Mouse (Mus musculus) gastrocnemius, adult 18-20 months (tissue): ENCODE measurements around the gene Spock1. TPM values are rescaled to one million over a fixed set of nuclear protein-coding genes. Genes with fewer than 3 reads are reported as not detected.
A peak's percentile ranks its signal among the peaks of the same experiment; 100 is the strongest.
"Not testable (repeated sequence)": the region's sequence is repeated elsewhere in the genome, so short reads cannot be mapped to it uniquely, and the experiment has no call there.

ENCODE experiments used
- DNase-seq: peaks from one replicate; pipeline ENCODE4 v3.0.0; 2021; ENCODE audit warnings: low spot score
- total RNA-seq, 2 experiments: library from RNA; stranded (reverse); gene quantifications; 2 replicates each; pipeline ENCODE4 v1.2.3; 2021

Spock1 gene
- total RNA-seq, 2 experiments from 2014 or later: 0.55 to 0.74 TPM

DNA sequence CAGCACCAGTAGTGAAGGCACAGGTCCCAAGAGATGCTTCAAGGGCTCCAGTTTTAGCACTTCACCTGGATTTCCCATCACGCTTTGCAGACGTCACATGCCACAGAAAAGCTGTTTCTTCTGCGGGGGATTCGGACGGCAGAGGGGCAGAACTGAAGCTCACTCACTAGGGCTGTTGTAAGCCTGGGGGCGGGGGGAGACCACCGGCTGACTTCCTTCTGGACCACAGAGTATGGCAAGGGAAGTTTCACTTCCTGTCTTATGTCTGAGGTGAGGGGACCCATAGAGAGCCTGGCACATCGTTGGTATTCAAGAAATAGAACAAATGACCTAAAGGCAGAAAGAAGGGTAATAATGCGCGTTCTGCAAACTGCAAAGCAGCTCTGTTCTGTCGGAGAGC, 392.4 kb downstream of the Spock1 start:
- no peak for DNase-seq

DNA sequence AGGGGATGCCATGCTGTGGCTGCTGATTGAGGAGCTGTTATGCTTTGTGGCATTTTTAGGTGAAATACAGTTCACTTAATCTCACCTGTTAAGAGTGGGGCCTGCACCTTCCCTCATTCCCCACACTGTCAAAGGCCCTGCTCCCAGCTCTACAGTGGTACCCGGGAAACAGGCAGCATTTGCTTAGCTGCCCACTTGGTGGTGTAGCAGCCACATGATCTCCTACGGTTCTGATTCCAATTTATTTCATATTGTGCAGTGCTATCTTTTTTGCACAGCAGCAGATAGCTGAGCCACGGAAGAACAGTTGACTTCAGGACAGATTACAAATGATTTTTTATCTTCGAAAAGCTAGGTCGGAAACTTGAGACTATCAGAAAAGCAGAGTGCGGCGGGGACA, 406.6 kb downstream of the Spock1 start:
- no peak for DNase-seq

DNA sequence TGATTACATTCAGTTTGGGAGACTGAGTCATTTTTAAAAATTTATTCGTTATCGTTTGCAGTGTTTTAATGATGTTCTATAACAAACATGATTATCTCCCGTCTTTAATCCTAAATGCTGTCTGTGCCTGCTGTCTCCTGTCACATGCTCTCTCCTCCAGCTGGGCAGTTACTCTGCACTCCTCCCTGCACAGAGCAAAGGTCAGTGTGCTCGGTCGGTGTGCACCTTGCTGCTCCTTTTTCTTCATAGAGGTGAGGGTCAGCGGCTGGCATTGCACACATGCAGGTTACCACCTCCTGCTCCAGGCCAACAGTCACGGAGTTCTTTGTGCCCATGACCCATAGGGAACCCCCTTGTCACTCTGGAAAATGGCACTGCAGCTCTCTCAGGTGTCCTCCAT, 411.4 kb downstream of the Spock1 start:
- DNase-seq: no peak

DNA sequence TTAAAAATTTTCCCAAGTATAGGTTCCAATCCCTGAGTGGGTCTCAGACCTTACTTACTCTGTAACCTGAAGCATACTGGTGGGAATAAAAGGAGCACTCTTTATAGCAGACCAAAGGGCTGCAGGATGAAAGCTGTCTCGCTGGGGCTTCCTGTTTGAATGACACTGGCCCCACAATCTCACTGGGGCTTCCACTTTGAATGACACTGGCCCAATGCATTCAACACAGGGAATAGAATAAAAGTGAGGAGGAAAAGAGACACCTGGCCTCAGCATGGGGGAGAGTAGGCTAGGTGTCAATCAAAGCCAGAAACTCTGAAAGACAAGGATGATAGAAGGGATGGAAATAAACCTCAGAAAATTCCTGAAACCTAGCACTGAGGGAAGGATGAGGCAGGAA, 413.3 kb downstream of the Spock1 start:
- no peak for DNase-seq

DNA sequence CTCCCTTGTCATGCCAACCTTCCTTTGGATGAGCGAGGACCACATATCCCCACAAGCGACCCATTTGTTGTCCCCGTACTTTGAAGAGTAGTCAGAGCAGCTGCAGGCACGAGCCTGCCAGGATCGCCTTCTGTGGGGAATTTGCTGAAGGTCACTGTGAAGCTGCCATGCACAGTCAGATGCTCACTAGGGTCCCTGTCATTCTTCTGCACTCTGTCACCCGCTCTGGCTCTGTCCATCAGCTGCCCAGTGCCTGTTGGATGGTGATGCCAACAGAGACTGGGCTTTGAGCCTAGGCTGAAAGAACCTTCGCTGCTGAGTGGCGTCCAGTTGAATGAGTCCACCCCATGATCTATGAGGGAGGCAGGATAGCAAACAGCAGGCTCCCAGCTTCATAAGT, 419.2 kb downstream of the Spock1 start:
- no peak for DNase-seq

DNA sequence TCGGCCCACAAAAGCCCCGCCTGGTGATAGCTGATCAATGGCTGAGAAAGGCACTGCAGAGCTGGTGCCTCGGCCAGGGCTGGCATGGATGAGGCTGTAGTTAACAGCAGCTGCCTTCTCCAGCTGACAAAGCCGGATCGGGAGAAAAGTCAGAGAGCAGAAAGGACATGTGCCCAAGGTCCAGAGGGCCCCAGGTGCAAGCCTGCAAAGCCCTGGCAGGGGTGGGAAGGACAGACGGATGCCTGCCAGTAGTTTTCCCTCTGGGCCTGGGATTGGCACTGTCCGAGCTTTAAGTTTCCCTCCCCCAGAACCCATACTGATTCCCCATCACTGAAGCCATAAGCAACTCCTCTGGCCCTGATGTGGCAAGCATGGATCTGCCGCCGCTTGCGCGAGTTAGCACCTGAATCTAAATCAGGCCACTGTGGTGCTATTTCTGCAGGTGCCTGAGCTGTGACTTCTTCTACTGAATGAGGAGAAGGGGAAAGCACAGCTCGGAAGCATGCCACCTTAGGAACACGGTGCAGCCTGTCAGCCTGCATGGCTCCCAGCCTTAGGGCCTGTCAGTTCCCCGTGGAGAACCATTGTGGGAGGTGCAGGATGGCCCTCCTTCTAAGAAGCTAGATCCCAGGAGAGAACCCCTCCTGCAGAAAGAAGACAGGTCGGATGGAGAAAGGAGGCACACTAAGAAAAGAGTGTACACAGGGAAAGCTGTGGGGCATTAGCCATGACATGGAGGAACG, 423.5 kb downstream of the Spock1 start:
- no peak for DNase-seq

DNA sequence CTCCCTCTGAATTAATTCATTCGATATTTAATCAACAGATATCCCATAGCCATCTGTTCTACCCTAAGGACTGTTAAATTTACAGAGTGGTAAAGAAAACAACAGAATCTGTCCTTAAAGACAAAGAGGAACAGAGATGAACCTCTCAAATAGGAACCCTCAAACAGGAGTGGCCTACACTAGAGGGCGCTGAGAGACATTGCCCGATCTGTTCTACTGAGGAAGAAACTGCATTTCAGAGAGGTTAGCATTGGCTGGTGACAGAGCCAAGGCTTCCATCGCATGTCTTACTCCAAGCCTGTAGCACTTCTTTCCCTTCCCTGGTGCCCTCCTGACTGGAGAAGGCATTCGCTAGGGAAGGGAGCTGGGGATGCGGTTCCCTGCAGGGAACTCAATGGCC, 431.4 kb downstream of the Spock1 start:
- DNase-seq: peak; percentile 3

DNA sequence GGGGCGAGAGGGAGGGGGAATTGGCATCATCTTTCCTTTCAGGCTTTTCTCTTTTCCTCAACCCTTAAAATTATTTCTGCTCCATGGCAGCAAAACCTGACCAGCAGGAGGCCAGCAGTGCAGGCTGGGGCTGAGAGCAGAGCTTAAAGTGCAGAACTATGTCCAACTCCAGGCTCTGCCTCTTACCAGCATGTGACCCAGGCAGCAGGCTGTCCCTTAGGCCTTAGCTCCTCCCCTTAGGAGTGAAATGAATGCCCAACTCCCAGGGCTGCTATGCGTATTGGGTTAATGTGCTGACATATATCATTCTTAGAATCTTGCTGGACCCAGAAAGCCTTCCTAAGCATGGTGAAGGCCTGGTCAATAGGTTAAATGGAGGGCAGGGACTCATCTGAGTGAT, 434.1 kb downstream of the Spock1 start:
- no peak for DNase-seq

DNA sequence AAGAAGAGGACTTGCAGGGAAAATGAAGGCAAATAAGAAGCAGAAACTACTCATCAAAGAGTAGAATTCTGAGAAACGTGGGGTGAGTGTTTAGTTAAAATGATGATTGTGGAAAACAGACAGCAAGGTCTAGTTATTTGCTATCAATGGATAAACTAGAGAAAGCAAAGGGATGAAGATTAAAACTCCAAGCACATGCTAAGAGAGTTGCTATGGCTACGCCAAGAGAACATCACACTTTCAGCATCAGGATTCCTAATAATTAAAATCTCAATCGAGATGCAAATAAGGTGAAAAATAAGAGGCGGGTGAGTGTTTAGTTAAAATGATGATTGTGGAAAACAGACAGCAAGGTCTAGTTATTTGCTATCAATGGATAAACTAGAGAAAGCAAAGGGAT, 437.2 kb downstream of the Spock1 start:
- DNase-seq: not testable (repeated sequence)

DNA sequence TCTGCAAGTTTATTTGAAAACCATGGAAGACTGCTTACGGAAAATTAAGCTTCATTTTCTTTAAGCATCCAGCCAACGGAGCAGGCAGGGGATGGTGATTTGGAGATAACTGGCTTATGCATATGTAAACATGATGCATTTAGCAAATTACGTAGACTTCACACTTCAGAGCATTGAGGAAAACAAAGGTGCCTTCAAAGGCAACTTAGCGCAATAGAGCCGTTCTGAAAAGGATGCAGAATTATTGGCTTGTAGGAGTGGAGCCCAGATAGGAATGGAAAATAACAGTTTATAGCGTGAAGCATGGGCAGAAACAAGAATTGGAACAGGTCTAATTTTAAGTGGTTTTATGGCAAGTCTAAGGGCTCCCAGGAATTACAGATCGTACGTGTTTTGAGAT, 448.2 kb downstream of the Spock1 start:
- DNase-seq: no peak

DNA sequence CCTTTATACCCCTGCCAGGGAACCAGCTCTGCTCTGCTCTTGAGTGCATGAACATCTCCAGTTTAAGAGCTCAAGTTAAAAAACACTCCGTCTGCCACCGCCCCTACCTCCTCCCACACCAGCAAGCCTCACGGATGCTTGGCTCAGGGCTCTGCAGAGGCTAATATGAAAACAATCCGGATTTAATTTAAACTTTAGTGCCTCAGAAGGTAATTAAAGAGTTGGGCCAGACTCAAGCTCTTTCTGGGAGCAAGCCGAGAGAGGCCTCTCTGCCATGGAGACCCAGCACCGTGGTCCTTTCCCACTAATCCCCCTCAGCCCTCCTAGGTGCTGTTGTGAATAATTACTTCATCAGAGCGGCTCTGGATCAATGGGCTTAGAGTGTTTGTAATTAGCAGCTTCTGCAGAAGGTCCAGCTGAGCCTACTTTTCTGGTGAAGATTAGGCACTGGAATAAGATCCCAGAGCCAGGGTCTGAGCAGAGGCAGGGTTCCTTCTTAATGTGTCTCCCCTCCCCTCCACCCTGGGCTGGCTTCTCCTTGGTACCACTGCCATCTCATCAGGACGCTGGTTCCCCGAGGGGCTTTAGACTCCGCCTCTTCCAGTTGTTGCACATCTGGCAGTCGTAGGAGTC, 457.8 kb downstream of the Spock1 start:
- no peak for DNase-seq

DNA sequence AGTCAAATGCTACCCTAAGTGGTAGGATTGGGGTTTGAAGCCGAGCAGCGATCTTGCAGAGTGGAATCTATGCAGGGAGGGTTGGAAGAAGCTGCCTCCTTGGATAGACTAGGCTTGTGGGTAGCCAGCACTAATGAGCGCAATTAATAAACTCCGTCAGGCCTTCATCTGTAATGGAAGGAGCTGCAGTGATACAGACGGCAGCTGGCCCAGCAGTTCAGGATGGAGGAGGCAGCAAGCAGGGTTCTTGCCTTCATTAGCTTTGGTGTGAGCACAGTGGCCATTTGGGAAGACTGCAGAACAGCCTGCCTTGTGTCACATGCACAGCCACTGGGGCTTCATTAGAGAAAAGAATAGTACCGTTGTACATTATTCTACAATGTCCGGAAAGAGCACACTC, 459.2 kb downstream of the Spock1 start:
- DNase-seq: no peak

DNA sequence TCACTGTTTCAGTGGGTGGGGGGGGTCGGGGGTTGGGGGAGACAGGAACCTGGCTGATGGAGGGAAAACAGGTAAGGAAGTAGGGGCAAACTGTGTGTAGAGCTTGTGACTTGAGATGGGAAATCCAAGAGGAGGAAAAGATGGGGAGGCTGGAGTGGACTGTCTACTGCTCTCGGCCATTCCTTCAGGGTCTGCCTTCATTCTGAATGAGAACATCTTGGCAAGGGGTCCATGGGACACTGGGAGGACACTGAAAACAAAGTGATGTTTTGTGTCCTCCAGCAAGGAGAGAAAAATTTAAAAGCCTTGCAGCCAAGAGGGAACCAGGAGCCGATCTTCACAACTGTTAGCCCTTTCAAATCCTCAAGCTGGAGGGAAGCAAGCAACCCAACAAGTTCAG, 463.2 kb downstream of the Spock1 start:
- no peak for DNase-seq

DNA sequence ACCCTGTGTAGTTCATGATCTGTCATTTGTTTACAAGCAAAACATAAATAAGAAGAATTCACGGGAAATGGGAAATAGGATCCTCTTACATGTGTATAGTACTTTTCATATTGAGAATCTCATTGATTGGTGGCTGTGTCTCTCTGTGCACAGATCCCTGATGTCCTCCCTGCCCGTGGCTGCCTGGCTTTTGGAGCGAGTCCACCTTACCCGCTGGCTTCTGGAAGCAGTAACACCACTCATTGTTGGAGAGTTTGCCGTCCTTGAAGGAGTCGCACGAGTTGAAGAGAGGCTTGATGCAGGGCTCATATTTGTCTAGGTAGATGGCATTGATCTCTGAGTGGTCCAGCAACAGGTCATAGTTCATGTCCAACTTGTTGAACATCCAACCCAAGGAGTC, 468.0 kb downstream of the Spock1 start:
- DNase-seq: no peak

DNA sequence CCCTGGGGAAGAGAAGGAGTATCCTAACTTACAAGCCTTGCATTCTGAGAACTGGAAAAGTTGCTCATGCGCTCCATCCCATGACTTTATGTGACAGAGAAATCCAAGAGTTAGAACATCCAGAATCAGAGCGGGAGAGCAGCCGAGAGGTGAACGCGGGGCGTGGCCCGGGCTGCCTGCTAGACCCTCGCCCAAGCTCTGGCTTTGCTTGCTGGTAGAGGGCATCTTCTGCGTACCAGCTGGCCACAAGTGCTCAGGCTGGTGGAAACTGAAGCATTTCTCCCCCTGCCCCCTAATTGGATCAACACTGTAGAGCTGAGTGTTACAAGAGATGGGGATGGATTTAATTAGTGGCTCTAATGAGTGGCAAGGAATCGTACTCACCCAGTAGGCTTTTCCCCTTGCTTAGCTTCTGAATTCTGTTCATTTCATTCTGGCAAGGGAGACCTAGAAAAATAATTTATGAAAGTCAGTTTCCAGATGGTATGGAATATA, 472.4 kb downstream of the Spock1 start:
- no peak for DNase-seq

DNA sequence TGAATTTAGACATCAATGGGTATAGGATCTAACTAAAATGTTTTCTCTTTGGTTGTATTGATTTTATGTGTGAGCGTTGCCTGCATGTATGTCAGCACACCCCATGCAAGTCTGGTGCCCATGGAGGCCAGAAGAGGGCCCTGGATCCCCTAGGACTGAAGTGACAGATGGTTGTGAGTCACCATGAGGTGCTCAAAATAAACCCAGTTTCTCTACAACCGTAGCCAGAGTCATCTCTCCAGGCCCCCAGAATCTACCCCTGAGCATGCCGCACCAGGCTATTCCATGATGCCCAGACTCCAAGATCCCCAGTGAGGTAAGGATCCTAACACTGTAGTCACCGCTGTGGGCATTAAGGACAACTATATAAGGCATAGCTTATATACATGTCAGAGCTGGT, 474.3 kb downstream of the Spock1 start:
- DNase-seq: no peak

DNA sequence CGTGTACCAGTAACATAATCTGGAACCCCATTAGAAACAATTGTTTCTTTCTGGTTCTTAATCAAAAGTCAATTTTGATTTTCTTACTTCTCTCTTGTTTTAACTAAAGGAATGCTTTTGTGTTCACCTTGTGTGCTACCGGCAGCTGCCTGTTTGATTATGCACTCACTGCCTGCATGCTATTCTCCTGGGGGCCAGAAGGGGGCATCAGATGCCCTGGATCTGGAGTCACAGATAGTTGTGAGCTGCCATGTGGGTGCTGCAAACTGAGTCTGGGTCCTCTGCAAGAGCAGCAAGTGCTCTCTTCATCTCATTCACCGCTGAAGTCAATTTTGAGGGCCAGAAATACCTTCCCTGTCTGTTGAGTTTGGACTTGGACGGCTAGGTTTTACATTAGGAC, 476.3 kb downstream of the Spock1 start:
- no peak for DNase-seq

DNA sequence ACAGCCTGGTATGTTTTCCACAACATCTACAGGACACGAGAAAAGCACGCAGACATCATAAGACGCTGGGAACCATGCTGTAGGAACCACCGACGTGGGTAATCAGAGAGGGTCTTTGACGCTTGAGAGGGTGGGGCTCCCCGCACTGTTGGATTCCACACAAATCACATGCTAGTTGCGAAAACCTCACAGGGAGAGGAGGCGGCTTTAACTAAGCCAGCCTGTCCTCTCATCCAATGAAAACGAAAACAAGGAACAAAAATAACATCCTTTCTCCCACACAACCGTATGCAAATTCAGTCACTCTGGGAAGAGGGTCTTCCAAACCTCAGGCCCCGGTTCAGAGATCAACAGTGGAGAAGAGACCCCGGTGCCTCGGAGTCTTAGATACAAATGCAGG, 479.3 kb downstream of the Spock1 start:
- DNase-seq: no peak

DNA sequence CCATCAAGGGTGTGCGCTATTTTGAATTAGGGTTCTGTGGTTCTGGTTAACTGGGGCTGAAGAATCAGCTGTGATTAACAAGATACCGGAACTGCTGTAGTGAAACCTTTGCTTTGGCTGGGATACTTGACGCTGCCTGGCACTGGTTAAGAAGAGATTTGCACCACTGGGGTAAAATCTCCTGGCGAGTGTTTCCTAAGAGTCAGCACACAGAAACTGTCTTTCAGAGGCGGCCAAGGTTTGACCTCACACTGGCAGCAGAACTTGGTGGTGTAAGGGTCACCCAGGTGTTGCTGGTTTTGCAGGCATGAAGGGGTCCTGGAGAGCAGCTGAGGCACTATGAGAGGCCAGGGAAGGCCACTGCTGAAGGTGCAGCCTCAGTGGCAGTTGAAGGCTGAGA, 489.4 kb downstream of the Spock1 start:
- no peak for DNase-seq

DNA sequence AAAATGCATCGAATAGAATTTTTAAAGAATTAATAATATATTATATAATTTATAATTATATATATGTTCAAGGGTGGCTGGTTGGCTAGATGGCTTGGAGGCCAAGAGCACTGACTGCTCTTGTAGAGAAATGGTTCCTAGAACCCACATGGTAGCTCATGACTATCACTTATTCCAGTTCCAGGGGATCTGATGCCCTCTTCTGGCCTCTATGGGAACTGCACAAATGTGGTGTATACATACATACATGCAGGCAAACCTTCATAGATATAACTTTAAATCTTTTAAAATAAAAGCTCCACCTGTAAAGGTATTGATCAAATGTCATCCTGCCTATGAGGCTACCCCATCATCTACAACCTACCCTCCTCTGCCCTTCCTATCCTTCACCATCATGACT, 493.4 kb downstream of the Spock1 start:
- no peak for DNase-seq

DNA sequence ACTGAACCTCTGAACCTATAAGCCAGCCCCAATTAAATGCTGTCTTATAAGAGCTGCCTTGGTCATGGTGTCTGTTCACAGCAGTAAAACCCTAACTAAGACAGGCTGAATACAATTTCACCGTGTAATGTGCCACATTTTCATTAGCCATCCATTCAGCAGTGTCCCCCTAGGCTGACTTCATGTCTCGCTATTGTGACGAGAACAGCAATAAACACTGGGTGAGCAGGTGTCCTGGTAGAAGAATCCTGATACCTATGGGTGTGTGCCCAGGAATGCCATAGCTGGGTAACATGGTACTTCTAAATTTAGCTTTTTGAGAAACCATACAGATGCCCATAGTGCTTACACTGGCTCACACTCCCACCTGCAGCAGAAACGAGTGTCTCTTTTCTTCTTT, 500.5 kb downstream of the Spock1 start:
- no peak for DNase-seq

DNA sequence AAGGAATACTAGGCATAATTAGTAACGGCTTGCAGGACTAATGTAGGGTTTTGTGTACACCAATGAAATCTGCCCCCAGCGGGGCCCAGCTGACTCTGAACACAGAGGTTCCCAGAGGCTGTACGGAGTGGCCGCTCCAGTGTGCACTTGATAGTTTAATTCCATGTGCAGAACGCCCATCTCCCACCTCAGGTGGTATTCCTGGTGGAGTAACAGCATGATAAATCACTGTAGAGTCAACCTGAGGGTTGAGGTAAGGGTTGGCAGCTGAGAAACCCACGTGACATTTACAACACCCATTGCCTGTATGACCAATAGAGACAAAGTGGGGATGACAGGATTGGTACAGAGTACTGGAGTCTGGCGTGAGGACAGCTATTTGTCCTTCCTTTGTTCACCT, 505.7 kb downstream of the Spock1 start:
- no peak for DNase-seq

DNA sequence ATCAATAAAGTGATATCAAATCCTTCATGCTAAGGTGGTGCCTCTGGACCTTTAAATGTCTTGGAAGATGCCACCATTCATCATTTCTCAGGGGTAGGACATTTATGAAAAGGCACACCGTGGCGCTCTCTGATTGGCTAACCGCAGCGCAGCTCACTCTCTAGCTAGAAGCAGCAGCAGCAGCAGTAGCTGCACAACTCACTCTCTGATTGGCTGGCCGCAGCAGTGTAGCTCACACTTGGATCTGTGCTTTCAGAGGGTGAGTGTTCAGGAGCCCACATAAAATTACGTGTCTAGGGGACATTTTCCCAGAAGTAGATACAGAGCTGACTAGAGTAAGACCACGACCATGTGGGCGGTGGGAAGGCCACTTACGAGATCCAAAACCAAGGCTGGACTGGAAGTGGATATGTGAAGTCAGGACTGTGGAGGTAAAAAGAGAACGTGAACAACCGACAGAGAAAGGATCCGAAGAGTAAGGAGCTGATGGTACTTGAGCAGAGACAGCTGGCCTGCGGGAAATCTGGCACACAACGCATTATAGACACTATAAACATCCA, 535.9 kb downstream of the Spock1 start:
- no peak for DNase-seq
